Mouse (Mus musculus) midbrain, postnatal 0 days (tissue): ENCODE results near the gene Gm20388. TPM values are rescaled to one million over a fixed set of nuclear protein-coding genes. Genes with fewer than 3 reads are reported as not detected.

Experiments
- ATAC-seq: fragments of 200-750 bp; cut with Nextera tagmentation; 2 replicates; pipeline ENCODE4 v1.8.0; 2017; ENCODE audit warnings: moderate number of reproducible peaks, mild to moderate bottlenecking, moderate TSS enrichment, moderate library complexity; ENCODE audit not compliant: low FRiP score
- DNase-seq: peaks from one replicate; pipeline ENCODE4 v3.0.0-alpha.2; 2015; ENCODE audit warnings: low spot score
- H3K27ac ChIP-seq: fragments of 300-500 bp; sonication (generic); 2 replicates; pipeline ENCODE4 v1.5.1; 2014; ENCODE audit warnings: low read depth, mild to moderate bottlenecking, low read length, mixed read lengths
- H3K27me3 ChIP-seq: fragments of 300-500 bp; sonication (generic); 2 replicates; pipeline ENCODE4 v1.6.1; 2014; ENCODE audit warnings: low read length, control low read depth, mixed read lengths; ENCODE audit not compliant: insufficient read depth
- H3K36me3 ChIP-seq: fragments of 300-500 bp; sonication (generic); 2 replicates; pipeline ENCODE4 v1.6.1; 2014; ENCODE audit warnings: low read length, control low read depth, mixed read lengths; ENCODE audit not compliant: insufficient read depth
- H3K4me1 ChIP-seq: fragments of 300-500 bp; sonication (generic); 2 replicates; pipeline ENCODE4 v1.6.1; 2014; ENCODE audit warnings: mild to moderate bottlenecking, control low read depth, antibody characterized with exemption, low read length, mixed read lengths; ENCODE audit not compliant: insufficient read depth
- H3K4me2 ChIP-seq: fragments of 300-500 bp; sonication (generic); 2 replicates; pipeline ENCODE4 v1.6.1; 2014; ENCODE audit warnings: low read depth, mild to moderate bottlenecking, low read length, mixed read lengths; ENCODE audit not compliant: poor library complexity, severe bottlenecking
- H3K4me3 ChIP-seq: fragments of 300-500 bp; sonication (generic); 2 replicates; pipeline ENCODE4 v1.5.1; 2014; ENCODE audit warnings: low read depth, mild to moderate bottlenecking, low read length, moderate library complexity
- H3K9ac ChIP-seq: fragments of 300-500 bp; sonication (generic); replicated peaks from 2 replicates; pipeline ENCODE4 v1.6.1; 2014; ENCODE audit warnings: mild to moderate bottlenecking, low read length, moderate library complexity, mixed read lengths; ENCODE audit not compliant: poor library complexity, severe bottlenecking
- H3K9me3 ChIP-seq: fragments of 300-500 bp; sonication (generic); 2 replicates; pipeline ENCODE4 v1.6.1; 2016; ENCODE audit warnings: low read length, control low read depth
- CTCF ChIP-seq: IDR thresholded peaks from 2 replicates; pipeline ENCODE4 v1.5.1; 2016; ENCODE audit warnings: antibody characterized with exemption, mild to moderate bottlenecking
- WGBS: fragments of 180-500 bp; shearing (Covaris S2); extraction: QIAGEN DNeasy Blood & Tissue Kit; methylation state at CpG from one replicate; pipeline ENCODE4 v1.1.7; 2014; 5-methylcytosine and 5-hydroxymethylcytosine counted together
- polyA plus RNA-seq: library from polyadenylated mRNA; unstranded; fragments of >200 nt; fragmentation: Nextera tagmentation; extraction: Ambion mirVana; gene quantifications from 2 replicates; pipeline ENCODE4 v1.2.1, GENCODE M21; 2015
- total RNA-seq: library from RNA; depleted of rRNA; stranded (reverse); fragments of >200 nt; gene quantifications from 2 replicates; pipeline ENCODE4 v1.2.3, GENCODE M21; 2014

Gene Gm20388
- total and polyA plus RNA-seq, 2 experiments from 2014 or later, result 74.2 TPM; not detected in 1

GRCm38 (mm10) chr8:120912463-120912862, 1001.8 kb downstream of the Gm20388 start:
- DNase-seq, result no peak
- ATAC-seq, result no peak
- 33% methylated on average over 6 of the region's 6 CpGs for WGBS
- TF ChIP-seq CTCF, result no peak
- H3K27me3 ChIP-seq, result 0 out of 2 replicates have a peak, but pooled peaks cover 2% of the 10 kb centered on the region
- no peak overlapping the region for H3K4me3 ChIP-seq
- no peaks in the 10 kb centered on the region for H3K9me3 ChIP-seq
- H3K4me1 ChIP-seq, result no peaks in the 10 kb centered on the region
- H3K9ac ChIP-seq, result no peak overlapping the region
- no peak overlapping the region for H3K27ac ChIP-seq
- no peaks in the 10 kb centered on the region for H3K36me3 ChIP-seq
- H3K4me2 ChIP-seq, result no peak overlapping the region

- Histone ChIP-seq H3K4me2 (no peak overlapping the region), H3K27me3 (0 out of 2 replicates have a peak, but pooled peaks cover 2% of the 10 kb centered on the region), H3K4me3 (no peak overlapping the region), H3K36me3 (no peaks in the 10 kb centered on the region), H3K27ac (no peak overlapping the region), H3K4me1 (no peaks in the 10 kb centered on the region), H3K9me3 (no peaks in the 10 kb centered on the region), H3K9ac (no peak overlapping the region)
- 68% methylated on average over 14 of the region's 14 CpGs for WGBS
- ATAC-seq (no peak), DNase-seq (no peak)
- TF ChIP-seq CTCF, result no peak
Observed at GRCm38 (mm10) chr8:120916831-120917435, 1006.3 kb downstream of the Gm20388 start.

GRCm38 (mm10) chr8:120920527-120920926, 1009.9 kb downstream of the Gm20388 start:
- 93% methylated on average over 4 of the region's 4 CpGs for WGBS
- no peak overlapping the region for H3K27ac ChIP-seq
- H3K9ac ChIP-seq, result no peak overlapping the region
- H3K4me2 ChIP-seq, result no peak overlapping the region
- ATAC-seq (no peak), DNase-seq (no peak)
- H3K4me1 ChIP-seq, result no peaks in the 10 kb centered on the region
- H3K27me3 ChIP-seq, result 0 out of 2 replicates have a peak, but pooled peaks cover 2% of the 10 kb centered on the region
- no peaks in the 10 kb centered on the region for H3K36me3 ChIP-seq
- H3K9me3 ChIP-seq, result no peaks in the 10 kb centered on the region
- no peak overlapping the region for H3K4me3 ChIP-seq
- no peak for TF ChIP-seq CTCF

DNA sequence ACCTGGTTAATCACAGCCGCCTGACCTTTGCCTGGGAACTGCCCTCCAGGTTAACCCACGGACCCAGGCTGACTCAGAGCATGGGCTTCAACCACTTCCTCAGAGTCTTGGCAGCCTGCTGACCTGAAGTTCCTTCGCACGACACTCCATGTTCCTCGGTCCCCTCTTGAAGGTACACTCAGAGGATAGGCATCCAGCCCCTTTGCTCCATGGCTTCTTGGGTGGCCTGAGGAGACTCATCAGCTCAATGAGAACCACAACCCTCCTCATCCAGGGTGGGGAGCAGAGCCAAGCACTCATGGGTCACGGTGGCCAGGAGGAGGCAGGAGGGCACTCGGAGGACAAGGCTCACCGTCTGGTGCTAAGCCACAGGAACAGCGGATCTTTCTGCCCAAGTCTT, 1015.6 kb downstream of the Gm20388 start:
- ATAC-seq (no peak), DNase-seq (no peak)

GRCm38 (mm10) chr8:120928082-120928481, 1017.4 kb downstream of the Gm20388 start:
- H3K9me3 ChIP-seq, result no peaks in the 10 kb centered on the region
- H3K4me2 ChIP-seq, result no peak overlapping the region
- 89% methylated on average over 6 of the region's 6 CpGs for WGBS
- H3K27me3 ChIP-seq, result no peaks in the 10 kb centered on the region
- H3K9ac ChIP-seq, result no peak overlapping the region
- DNase-seq (peak; percentile 21), ATAC-seq (no peak)
- no peaks in the 10 kb centered on the region for H3K4me1 ChIP-seq
- H3K36me3 ChIP-seq, result no peaks in the 10 kb centered on the region
- no peak for TF ChIP-seq CTCF
- H3K4me3 ChIP-seq, result no peak overlapping the region
- H3K27ac ChIP-seq, result no peak overlapping the region

More for the DNA sequence above, 1015.6 kb downstream of the Gm20388 start:
- Histone ChIP-seq H3K4me2 (no peak overlapping the region), H3K9ac (no peak overlapping the region), H3K4me1 (no peaks in the 10 kb centered on the region), H3K27me3 (no peaks in the 10 kb centered on the region), H3K36me3 (no peaks in the 10 kb centered on the region), H3K27ac (no peak overlapping the region), H3K9me3 (no peaks in the 10 kb centered on the region), H3K4me3 (no peak overlapping the region)
- 92% methylated on average over 9 of the region's 9 CpGs for WGBS
- no peak for TF ChIP-seq CTCF

DNA sequence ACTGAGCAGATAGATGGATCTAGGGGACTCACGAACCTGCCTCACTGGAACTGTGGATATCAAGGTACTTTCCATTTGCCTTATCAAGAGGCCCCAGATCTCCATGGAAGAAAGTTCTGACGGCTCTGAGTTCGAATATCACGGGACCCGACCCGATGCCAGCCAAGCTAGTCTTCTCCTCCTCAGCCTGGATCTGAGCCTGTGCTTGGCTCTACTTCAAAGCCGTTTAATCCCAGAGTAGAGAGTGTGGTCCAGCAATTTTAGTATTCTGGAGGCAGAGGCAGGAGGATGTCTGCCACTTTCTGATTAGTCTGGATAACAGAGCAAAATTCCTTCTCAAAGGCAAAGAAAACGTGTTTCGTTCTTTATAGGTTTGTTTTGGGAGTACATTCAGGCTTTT, 1024.0 kb downstream of the Gm20388 start:
- Histone ChIP-seq H3K4me2 (no peak overlapping the region), H3K9ac (no peak overlapping the region), H3K9me3 (no peaks in the 10 kb centered on the region), H3K27me3 (peaks cover 6% of the 10 kb centered on the region), H3K4me1 (no peaks in the 10 kb centered on the region), H3K36me3 (no peaks in the 10 kb centered on the region), H3K4me3 (no peak overlapping the region), H3K27ac (no peak overlapping the region)
- WGBS, result 91% methylated on average over 9 of the region's 9 CpGs
- ATAC-seq (no peak), DNase-seq (no peak)
- no peak for TF ChIP-seq CTCF
